Mouse (Mus musculus) olfactory bulb, adult 2 months (tissue): ENCODE data around the gene Myo18b.

Source experiments
- CTCF ChIP-seq: fragments of 200-500 bp; IDR thresholded peaks from 2 replicates; pipeline ENCODE4 v1.5.1; 2012; ENCODE audit warnings: low read depth, mild to moderate bottlenecking, low read length, moderate library complexity; ENCODE audit not compliant: insufficient read depth
- POLR2A ChIP-seq: fragments of 200-500 bp; IDR thresholded peaks from 2 replicates; pipeline ENCODE4 v1.6.1; 2012; ENCODE audit warnings: mild to moderate bottlenecking, low read depth, low read length, moderate library complexity; ENCODE audit not compliant: insufficient read depth

DNA sequence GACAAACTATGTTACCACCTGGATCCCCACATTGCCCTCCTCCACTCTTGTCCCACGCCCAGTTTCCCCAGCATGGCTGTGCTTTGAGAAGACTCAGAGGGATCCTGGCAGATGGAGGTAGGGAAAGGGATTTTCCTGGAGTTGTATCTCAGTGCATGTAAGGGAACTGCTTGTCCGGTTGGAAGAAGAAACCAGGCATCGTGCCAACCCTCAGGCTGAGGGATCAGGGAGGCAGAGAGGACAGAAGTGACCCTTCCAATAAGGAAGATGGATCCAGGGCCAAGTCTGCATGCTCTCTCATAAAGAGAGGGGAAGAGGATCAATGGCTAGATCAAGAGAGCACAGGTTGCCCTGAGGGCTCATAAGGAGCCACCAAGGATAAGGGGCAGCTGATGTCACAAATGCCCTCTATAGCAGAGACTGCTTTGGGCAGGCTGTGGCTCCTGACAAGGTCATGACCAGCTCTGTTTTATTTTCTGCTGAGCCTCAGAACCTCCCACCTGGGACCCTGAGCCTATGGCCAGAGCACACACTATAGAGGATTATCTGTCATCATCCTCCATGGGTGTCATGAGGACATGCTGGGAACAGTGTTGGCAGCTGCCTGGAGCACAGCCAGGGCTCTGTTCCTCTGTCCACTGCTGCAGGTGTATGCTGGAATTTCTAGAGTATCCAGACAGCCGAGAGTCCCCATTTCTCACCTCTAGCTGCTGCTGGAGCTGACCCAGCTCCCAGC is 105.6 kb downstream of the Myo18b start:
- TF ChIP-seq CTCF (no peak), POLR2A (no peak)
